Mouse (Mus musculus) testis, adult 2 months (tissue): Measurements from ENCODE around the gene Metrn. TPM values are rescaled to one million over a fixed set of nuclear protein-coding genes. Genes with fewer than 3 reads are reported as not detected.

ENCODE experiments used
- H3K27ac ChIP-seq: fragments of 200-500 bp; 2 replicates; pipeline ENCODE4 v1.5.1; 2012; ENCODE audit warnings: low read depth, low read length; ENCODE audit not compliant: control insufficient read depth, insufficient read depth
- H3K27me3 ChIP-seq: fragments of 200-500 bp; 2 replicates; pipeline ENCODE4 v1.6.1; 2012; ENCODE audit warnings: mild to moderate bottlenecking, low read length, moderate library complexity; ENCODE audit not compliant: control insufficient read depth, insufficient read depth
- H3K36me3 ChIP-seq: fragments of 200-500 bp; 2 replicates; pipeline ENCODE4 v1.6.1; 2012; ENCODE audit warnings: mild to moderate bottlenecking, low read length; ENCODE audit not compliant: control insufficient read depth, insufficient read depth
- H3K4me1 ChIP-seq: fragments of 200-500 bp; 2 replicates; pipeline ENCODE4 v1.6.1; 2012; ENCODE audit warnings: low read length; ENCODE audit not compliant: control insufficient read depth, insufficient read depth
- H3K4me3 ChIP-seq: fragments of 200-500 bp; 2 replicates; pipeline ENCODE4 v1.5.1; 2012; ENCODE audit warnings: low read depth, mild to moderate bottlenecking, low read length, moderate library complexity, mixed read lengths; ENCODE audit not compliant: control insufficient read depth
- CTCF ChIP-seq: fragments of 200-500 bp; IDR thresholded peaks from 2 replicates; pipeline ENCODE4 v1.5.1; 2012; ENCODE audit warnings: low read depth, mild to moderate bottlenecking, inconsistent platforms, low read length, moderate library complexity; ENCODE audit not compliant: control insufficient read depth, insufficient read depth, insufficient replicate concordance
- POLR2A ChIP-seq: fragments of 200-500 bp; IDR thresholded peaks from 2 replicates; pipeline ENCODE4 v1.6.1; 2012; ENCODE audit warnings: low read depth, mild to moderate bottlenecking, inconsistent platforms, low read length, moderate library complexity; ENCODE audit not compliant: control insufficient read depth
- polyA plus RNA-seq: library from polyadenylated mRNA; depleted of rRNA; stranded (reverse); fragments of >200 nt; gene quantifications from 2 replicates; pipeline ENCODE4 v1.2.3, GENCODE M21; 2012

The Metrn gene
- polyA plus RNA-seq, 1 experiment = 19.4 TPM

GRCm38 (mm10) chr17:25777948-25778347, 19.0 kb downstream of the Metrn start:
- TF ChIP-seq CTCF (no peak), POLR2A (no peak)
- H3K27ac ChIP-seq = no peak overlapping the region
- peaks cover 5% of the 10 kb centered on the region for H3K4me1 ChIP-seq

GRCm38 (mm10) chr17:25775318-25776062, 21.4 kb downstream of the Metrn start:
- Histone ChIP-seq H3K4me3 (no peak overlapping the region), H3K36me3 (peaks cover 2% of the 10 kb centered on the region; the same call in 1 of the 2 replicates)

More at GRCm38 (mm10) chr17:25777948-25778347, 19.0 kb downstream of the Metrn start:
- Histone ChIP-seq H3K4me3 (no peak overlapping the region), H3K36me3 (peaks cover 5% of the 10 kb centered on the region), H3K27me3 (no peaks in the 10 kb centered on the region)

GRCm38 (mm10) chr17:25773549-25774120, 23.3 kb downstream of the Metrn start, which contains the start of gene Narfl:
Narfl (plus strand) TSS chr17:25773776.
- Histone ChIP-seq H3K27ac (no peak within 1 kb of the TSS), H3K27me3 (no peaks in the 10 kb centered on the region), H3K36me3 (peaks cover 2% of the 10 kb centered on the region; the same call in 1 of the 2 replicates), H3K4me1 (peaks cover 5% of the 10 kb centered on the region), H3K4me3 (peak within 1 kb of the TSS; percentile 92)
- TF ChIP-seq POLR2A (peak; percentile 62; the same call in 1 of the 2 replicates), CTCF (peak; percentile 95; the same call in 1 of the 2 replicates)

More at GRCm38 (mm10) chr17:25775318-25776062, 21.4 kb downstream of the Metrn start:
- TF ChIP-seq CTCF = no peak
- TF ChIP-seq POLR2A = no peak
- no peak overlapping the region for H3K27ac ChIP-seq
- H3K4me1 ChIP-seq = peaks cover 5% of the 10 kb centered on the region
- no peaks in the 10 kb centered on the region for H3K27me3 ChIP-seq

DNA sequence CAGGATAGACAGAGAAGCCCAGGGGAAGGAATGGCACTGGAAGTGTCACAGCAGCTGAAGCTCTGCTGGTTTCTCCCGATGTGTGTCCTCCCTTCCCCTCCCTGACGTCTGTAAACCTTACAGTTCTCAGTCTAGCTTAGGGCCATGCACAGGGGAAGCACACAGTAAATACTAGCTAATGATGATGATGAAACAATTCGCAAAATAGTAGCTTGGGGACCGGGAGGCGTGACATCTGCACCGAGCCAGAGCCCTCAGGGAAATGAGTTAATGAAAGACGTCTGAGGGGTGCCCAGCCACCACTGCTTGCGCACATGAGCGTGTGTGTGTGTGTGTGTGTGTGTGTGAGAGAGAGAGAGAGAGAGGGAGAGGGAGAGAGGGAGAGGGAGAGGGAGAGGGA, 27.6 kb downstream of the Metrn start:
- no peak for TF ChIP-seq POLR2A
- no peak for TF ChIP-seq CTCF
- H3K36me3 ChIP-seq = no peaks in the 10 kb centered on the region
- H3K27me3 ChIP-seq = no peaks in the 10 kb centered on the region
- H3K4me1 ChIP-seq = peaks cover 3% of the 10 kb centered on the region
- H3K27ac ChIP-seq = no peak overlapping the region
- H3K4me3 ChIP-seq = no peak overlapping the region

DNA sequence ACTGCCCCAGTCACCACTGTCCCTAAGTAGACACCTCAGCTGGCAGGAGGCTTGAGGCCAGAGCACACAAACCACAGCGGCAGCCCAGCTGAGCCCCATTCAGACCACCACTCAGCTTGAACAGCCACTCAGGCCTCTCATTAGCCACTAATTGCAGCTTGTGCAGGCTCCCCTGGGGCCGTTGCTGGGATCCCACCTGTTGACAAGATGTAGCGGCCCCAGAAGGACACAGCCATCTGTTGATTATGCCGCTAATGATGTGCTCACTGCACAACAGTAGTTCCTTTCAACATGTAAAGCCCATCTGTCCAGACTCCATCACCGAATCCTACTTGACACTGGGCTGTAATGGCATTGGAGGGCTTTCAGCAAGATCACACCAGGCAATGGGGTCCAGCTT, 31.1 kb downstream of the Metrn start:
- Histone ChIP-seq H3K36me3 (no peaks in the 10 kb centered on the region), H3K4me3 (no peak overlapping the region), H3K4me1 (peaks cover 3% of the 10 kb centered on the region; the same call in 1 of the 2 replicates), H3K27me3 (no peaks in the 10 kb centered on the region), H3K27ac (no peak overlapping the region)
- TF ChIP-seq CTCF = no peak
- no peak for TF ChIP-seq POLR2A

GRCm38 (mm10) chr17:25762591-25762990, 34.3 kb downstream of the Metrn start:
- Histone ChIP-seq H3K36me3 (no peaks in the 10 kb centered on the region), H3K4me3 (peak overlapping the region; percentile 10; the same call in 1 of the 2 replicates), H3K27ac (no peak overlapping the region), H3K4me1 (peaks cover 3% of the 10 kb centered on the region; the same call in 1 of the 2 replicates), H3K27me3 (no peaks in the 10 kb centered on the region)
- TF ChIP-seq CTCF = no peak
- TF ChIP-seq POLR2A = no peak

- H3K4me1 ChIP-seq = peaks cover 3% of the 10 kb centered on the region; the same call in 1 of the 2 replicates
- H3K4me3 ChIP-seq = peak overlapping the region; percentile 17
- no peak for TF ChIP-seq CTCF
- TF ChIP-seq POLR2A = no peak
- no peaks in the 10 kb centered on the region for H3K36me3 ChIP-seq
- H3K27me3 ChIP-seq = no peaks in the 10 kb centered on the region
- H3K27ac ChIP-seq = 0 out of 2 replicates have a peak overlapping the region, but pooled peaks have one; percentile 5
These were observed 35.4 kb downstream of the Metrn start for GRCm38 (mm10) chr17:25761561-25761970.
